Mouse (Mus musculus) C2C12 (cell line): ENCODE results near the gene Fbxo45.

Source experiments
- CTCF ChIP-seq: IDR thresholded peaks from one replicate; pipeline ENCODE4 v1.5.1; 2011; ENCODE audit not compliant: control insufficient read depth, insufficient read depth, insufficient read length
- FOSL1 ChIP-seq: IDR thresholded peaks from one replicate; pipeline ENCODE4 v1.8.0; 2011; ENCODE audit warnings: mild to moderate bottlenecking, low read length; ENCODE audit not compliant: poor library complexity, insufficient read depth, severe bottlenecking
- MAX ChIP-seq: IDR thresholded peaks from one replicate; pipeline ENCODE4 v1.6.1; 2011; ENCODE audit warnings: mild to moderate bottlenecking, control low read depth
- MYOD1 ChIP-seq: IDR thresholded peaks from one replicate; pipeline ENCODE4 v1.6.1; 2011; ENCODE audit warnings: low read depth; ENCODE audit not compliant: control insufficient read depth, insufficient read length
- MYOG ChIP-seq: IDR thresholded peaks from one replicate; pipeline ENCODE4 v1.6.1; 2011; ENCODE audit not compliant: control insufficient read depth, insufficient read length; ENCODE audit errors: extremely low read depth
- USF1 ChIP-seq: IDR thresholded peaks from one replicate; pipeline ENCODE4 v1.6.1; 2011; ENCODE audit warnings: low read depth, mild to moderate bottlenecking, control low read depth, moderate library complexity

DNA sequence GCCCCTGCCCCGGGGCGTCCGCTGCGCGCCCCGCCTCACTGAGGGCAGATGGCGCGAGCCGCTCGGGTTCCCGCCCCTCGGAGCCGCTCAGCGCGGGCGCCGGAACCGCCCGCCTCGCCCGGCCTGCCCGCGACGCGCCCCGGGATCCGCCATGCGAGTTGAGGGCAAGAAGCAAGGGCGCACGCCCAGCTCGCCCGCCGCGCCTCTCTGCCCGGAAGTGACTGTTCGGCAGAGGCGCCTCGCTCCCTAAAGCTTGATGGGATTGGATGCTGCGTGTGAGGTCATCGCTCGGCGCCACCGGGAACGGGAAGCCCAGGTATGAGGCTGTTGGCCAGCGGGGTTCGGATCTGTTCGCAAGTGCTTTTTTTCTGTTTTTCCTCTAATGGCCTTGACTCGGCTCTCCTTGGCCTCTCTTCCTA, at the start of gene Fbxo45, which contains the start of gene Wdr53:
- TF ChIP-seq CTCF (no peak), USF1 (no peak), FOSL1 (no peak), MYOD1 (no peak), MAX (peak; percentile 77), MYOG (no peak)
